Mouse (Mus musculus) liver, adult 2 months (tissue): ENCODE data around the gene Bbs9. TPM values are rescaled to one million over a fixed set of nuclear protein-coding genes. Genes with fewer than 3 reads are reported as not detected.

Source experiments
- DNase-seq: peaks from one replicate; pipeline ENCODE4 v3.0.0-alpha.2; 2011; ENCODE audit warnings: low read depth, low spot score; ENCODE audit errors: extremely low read depth
- H3K27ac ChIP-seq: fragments of 200-500 bp; replicated peaks from 2 replicates; pipeline ENCODE4 v1.5.1; 2012; ENCODE audit warnings: low read depth, mild to moderate bottlenecking, control low read depth, inconsistent platforms, low read length; ENCODE audit not compliant: insufficient read depth
- H3K27me3 ChIP-seq: fragments of 200-500 bp; 2 replicates; pipeline ENCODE4 v1.6.1; 2012; ENCODE audit warnings: mild to moderate bottlenecking, moderate library complexity, low read length, inconsistent platforms; ENCODE audit not compliant: control insufficient read depth, insufficient read depth
- H3K36me3 ChIP-seq: fragments of 200-500 bp; 2 replicates; pipeline ENCODE4 v1.6.1; 2012; ENCODE audit warnings: low read length, inconsistent platforms; ENCODE audit not compliant: control insufficient read depth, insufficient read depth
- H3K4me1 ChIP-seq: fragments of 200-500 bp; 2 replicates; pipeline ENCODE4 v1.6.1; 2011; ENCODE audit warnings: low read length; ENCODE audit not compliant: control insufficient read depth, insufficient read depth
- H3K4me3 ChIP-seq: fragments of 200-500 bp; 2 replicates; pipeline ENCODE4 v1.5.1; 2011; ENCODE audit warnings: low read depth, mild to moderate bottlenecking, control low read depth, low read length, moderate library complexity; ENCODE audit not compliant: insufficient read depth
- H3K79me2 ChIP-seq: fragments of 200-500 bp; 2 replicates; pipeline ENCODE4 v1.6.1; 2012; ENCODE audit warnings: inconsistent platforms, mild to moderate bottlenecking, low read length, moderate library complexity; ENCODE audit not compliant: control insufficient read depth, insufficient read depth
- H3K9ac ChIP-seq: fragments of 200-500 bp; 2 replicates; pipeline ENCODE4 v1.6.1; 2012; ENCODE audit warnings: low read depth, mild to moderate bottlenecking, control low read depth, inconsistent platforms, low read length
- CTCF ChIP-seq: fragments of 200-500 bp; IDR thresholded peaks from 2 replicates; pipeline ENCODE4 v1.5.1; 2011; ENCODE audit warnings: low read depth, low read length, control low read depth
- POLR2A ChIP-seq: fragments of 200-500 bp; IDR thresholded peaks from 2 replicates; pipeline ENCODE4 v1.6.1; 2011; ENCODE audit warnings: low read length, control low read depth; ENCODE audit not compliant: insufficient read depth; ENCODE audit errors: extremely low read depth
- WGBS: fragments of 180-500 bp; shearing (Covaris S2); methylation state at CpG from one replicate; pipeline ENCODE4 v1.1.7; 2018; 5-methylcytosine and 5-hydroxymethylcytosine counted together
- polyA plus RNA-seq: library from polyadenylated mRNA; depleted of rRNA; stranded (reverse); fragments of >200 nt; gene quantifications from 2 replicates; pipeline ENCODE4 v1.2.3, GENCODE M21; 2012
- total RNA-seq: library from RNA; depleted of rRNA; stranded (reverse); fragments of >200 nt; gene quantifications from 2 replicates; pipeline ENCODE4 v1.2.3, GENCODE M21; 2014

The Bbs9 gene
- total and polyA plus RNA-seq, 2 experiments: 3.3 to 8.0 TPM

DNA sequence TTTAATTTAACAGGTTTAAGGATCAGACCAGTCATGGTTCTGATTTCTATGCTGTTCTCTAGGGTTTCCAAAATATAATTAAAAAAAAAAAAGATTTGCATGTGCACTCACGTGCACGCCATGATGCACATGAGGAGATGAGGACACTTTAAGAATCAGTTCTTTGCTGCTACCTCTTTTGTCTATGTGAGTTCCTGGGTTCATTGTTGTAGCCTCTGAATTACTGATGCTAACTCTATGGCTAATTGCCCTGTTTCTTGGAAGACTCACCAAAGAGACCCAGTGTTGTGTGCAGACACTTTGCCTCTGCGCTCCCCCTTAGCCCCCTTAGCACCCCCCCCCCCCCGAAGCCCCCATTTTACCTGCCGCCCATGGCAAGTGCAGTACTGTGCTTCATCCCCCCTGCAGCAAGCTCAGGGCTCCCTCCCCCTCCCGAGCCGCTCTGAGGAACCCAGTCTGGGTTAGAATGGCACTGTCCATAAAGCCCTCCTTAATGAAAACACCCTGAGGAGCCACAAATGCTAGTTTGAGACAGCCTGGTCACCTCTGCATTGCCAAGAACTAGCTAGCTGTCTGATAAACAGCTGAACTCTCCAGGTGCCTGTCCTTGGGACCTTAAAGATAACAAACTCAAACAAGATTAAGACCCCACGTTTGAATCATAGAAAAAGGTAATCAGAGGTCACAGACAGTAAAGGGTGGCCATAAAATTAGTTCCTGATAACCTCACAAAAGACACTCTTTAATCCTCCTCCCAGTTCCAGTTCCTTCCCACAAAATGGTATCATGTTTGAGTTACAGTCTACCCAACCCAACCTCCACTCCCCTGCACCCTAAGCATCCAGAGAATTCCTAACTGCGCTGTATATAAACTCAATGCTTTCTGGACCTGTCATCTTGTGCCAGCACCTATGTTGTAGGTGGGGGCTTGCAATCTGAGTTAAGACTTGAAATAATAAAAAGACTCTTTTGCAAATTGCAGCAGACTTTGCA is 69.1 kb downstream of the Bbs9 start:
- TF ChIP-seq CTCF (no peak), POLR2A (no peak)
- H3K4me3 ChIP-seq: no peak overlapping the region
- H3K36me3 ChIP-seq: no peaks in the 10 kb centered on the region
- H3K79me2 ChIP-seq: no peaks in the 10 kb centered on the region
- no peaks in the 10 kb centered on the region for H3K4me1 ChIP-seq
- 70% methylated on average over 9 of the region's 9 CpGs for WGBS
- H3K27me3 ChIP-seq: no peaks in the 10 kb centered on the region
- DNase-seq: no peak
- H3K9ac ChIP-seq: no peak overlapping the region
- H3K27ac ChIP-seq: no peak overlapping the region

DNA sequence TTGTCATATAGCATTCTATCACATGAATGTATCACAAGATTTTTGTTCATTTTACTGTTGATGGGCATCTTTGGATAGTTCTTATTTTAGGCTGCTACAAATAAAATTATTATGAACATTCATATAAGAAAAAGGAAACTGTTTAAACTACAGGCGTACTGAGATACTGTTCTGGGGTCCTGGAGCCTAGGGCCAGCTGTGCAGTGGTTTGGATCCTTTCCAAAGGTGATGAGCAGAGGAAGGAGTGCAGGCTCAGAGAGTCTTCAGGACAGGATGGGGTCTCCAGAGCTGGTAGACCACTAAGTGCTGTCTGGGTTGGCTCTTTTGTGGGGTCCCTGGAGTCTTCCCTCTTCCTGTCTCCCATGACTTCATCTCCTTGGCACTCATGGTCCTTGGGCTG is 75.8 kb downstream of the Bbs9 start:
- no peak for TF ChIP-seq POLR2A
- TF ChIP-seq CTCF: no peak

DNA sequence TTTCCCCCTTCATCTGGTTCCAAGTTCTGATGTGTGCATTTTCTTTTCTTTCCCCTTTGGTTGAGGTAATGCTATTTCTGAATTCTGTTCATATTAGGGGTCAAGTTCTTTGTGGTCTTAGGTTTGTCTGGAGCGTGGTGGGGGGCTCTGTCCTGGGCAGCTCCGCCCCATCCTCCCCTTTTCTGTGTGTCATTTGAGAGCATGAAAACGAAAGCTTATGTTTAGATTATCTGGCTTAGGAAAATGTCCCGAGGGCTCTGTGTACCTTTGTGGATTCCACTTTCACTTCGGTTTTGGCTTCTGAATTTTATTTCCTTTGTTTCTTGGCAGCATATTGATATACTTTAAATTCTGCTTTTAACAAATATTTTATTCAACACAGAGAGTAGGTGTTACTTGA is 80.6 kb downstream of the Bbs9 start:
- Histone ChIP-seq H3K4me3 (no peak overlapping the region), H3K79me2 (no peaks in the 10 kb centered on the region), H3K27me3 (no peaks in the 10 kb centered on the region), H3K36me3 (no peaks in the 10 kb centered on the region), H3K4me1 (no peaks in the 10 kb centered on the region), H3K9ac (no peak overlapping the region), H3K27ac (no peak overlapping the region)
- TF ChIP-seq CTCF (no peak), POLR2A (no peak)
- WGBS: 64% methylated on average over 5 of the region's 5 CpGs
- no peak for DNase-seq

More for the DNA sequence above, 75.8 kb downstream of the Bbs9 start:
- Histone ChIP-seq H3K79me2 (no peaks in the 10 kb centered on the region), H3K27ac (no peak overlapping the region), H3K9ac (no peak overlapping the region), H3K36me3 (no peaks in the 10 kb centered on the region), H3K4me1 (no peaks in the 10 kb centered on the region), H3K4me3 (no peak overlapping the region), H3K27me3 (no peaks in the 10 kb centered on the region)
- 68% methylated on average over 1 of the region's 1 CpGs for WGBS
- no peak for DNase-seq

DNA sequence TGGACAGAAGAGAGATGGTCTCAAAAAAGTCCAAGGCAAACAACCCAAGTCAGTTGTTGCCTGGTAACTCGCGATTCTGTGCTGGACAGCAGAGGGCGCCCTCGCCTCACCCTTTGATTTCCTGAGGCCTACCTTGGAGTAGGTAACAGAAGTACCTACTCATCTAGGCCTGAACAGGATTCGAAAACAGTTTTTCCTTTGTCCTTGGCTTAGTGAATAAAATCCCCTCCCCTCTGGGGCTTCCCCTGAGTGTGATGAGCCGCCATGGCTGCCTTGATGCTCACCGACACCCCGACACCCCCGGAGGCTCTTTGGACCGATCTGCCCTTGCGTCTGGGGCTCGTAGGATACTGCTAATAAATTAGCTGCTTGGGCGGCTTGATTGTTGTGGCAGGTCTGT is 82.0 kb downstream of the Bbs9 start:
- no peaks in the 10 kb centered on the region for H3K79me2 ChIP-seq
- peak; percentile 3 for DNase-seq
- TF ChIP-seq POLR2A (no peak), CTCF (peak; percentile 83)
- no peak overlapping the region for H3K27ac ChIP-seq
- no peaks in the 10 kb centered on the region for H3K4me1 ChIP-seq
- 65% methylated on average over 13 of the region's 13 CpGs for WGBS
- no peak overlapping the region for H3K4me3 ChIP-seq
- no peaks in the 10 kb centered on the region for H3K27me3 ChIP-seq
- no peak overlapping the region for H3K9ac ChIP-seq
- H3K36me3 ChIP-seq: no peaks in the 10 kb centered on the region

DNA sequence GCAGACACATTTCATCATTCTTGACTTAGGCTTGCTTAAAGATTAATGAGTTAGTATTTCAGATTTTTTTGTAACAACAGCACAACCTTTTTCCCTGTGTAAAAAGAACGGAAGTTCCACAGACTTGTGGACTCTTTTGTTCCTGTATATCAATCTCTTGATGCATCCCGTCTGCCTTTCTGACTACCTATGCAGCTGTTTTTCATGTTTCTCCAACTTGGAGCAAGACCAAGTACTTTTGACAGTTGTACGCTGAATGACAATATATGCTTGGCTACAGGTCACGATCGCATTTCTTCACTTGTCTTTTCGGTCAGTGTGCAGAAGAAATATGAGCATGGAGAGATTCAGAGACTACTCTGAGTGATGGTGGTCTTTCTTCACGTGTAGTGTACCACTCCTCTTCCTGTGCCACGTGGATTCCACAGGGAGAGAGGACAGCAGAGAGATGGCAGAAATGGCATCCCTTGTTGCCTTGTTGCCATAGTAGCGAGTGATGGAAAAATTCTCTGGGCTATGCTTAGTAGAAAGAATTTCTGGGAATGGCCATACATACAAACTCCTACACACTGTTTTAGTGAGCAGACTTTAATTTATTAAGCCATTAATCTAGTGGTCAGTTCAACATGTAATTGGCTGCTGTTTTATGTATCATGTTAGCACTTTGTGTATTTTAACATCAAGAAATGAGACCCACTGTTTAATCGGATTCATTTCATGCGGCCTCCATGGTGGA is 88.3 kb downstream of the Bbs9 start:
- WGBS: 92% methylated on average over 11 of the region's 11 CpGs

More for the DNA sequence above, 88.3 kb downstream of the Bbs9 start:
- Histone ChIP-seq H3K27me3 (no peaks in the 10 kb centered on the region), H3K4me3 (no peak overlapping the region), H3K9ac (no peak overlapping the region), H3K27ac (no peak overlapping the region), H3K79me2 (no peaks in the 10 kb centered on the region), H3K36me3 (peaks cover 2% of the 10 kb centered on the region), H3K4me1 (no peaks in the 10 kb centered on the region)
- TF ChIP-seq POLR2A (no peak), CTCF (no peak)
- DNase-seq: no peak
